Mouse (Mus musculus) adrenal gland, postnatal 4 days (tissue): ENCODE measurements around the gene Hadha. TPM values are rescaled to one million over a fixed set of nuclear protein-coding genes. Genes with fewer than 3 reads are reported as not detected.

Experiments used
- DNase-seq, 2 experiments: peaks; one replicate each; pipeline ENCODE4 v3.0.0; 2021 to 2022; ENCODE audit warnings: low spot score in 2 of 2, mixed read lengths in 2 of 2
- long read RNA-seq, 2 experiments: library from polyadenylated mRNA; stranded (forward); transcript quantifications; one replicate each; pipeline ENCODE4 v2.0.0; 2021
- total RNA-seq, 2 experiments: library from RNA; stranded (reverse); gene quantifications; 2 replicates each; pipeline ENCODE4 v1.2.3; 2021

The Hadha gene
- 100 to 1,000 TPM; 374 to 422 TPM for total RNA-seq
- long read RNA-seq, experiment 1, full-length matches to known transcripts: 191 of 258 reads
- long read RNA-seq, experiment 1, partial matches to known transcripts: 55 of 258 reads
- long read RNA-seq, experiment 1, other reads (novel, unspliced or antisense): 12 of 258 reads
- long read RNA-seq, experiment 2, full-length matches to known transcripts: 339 of 428 reads
- long read RNA-seq, experiment 2, partial matches to known transcripts: 70 of 428 reads
- long read RNA-seq, experiment 2, other reads (novel, unspliced or antisense): 19 of 428 reads

DNA sequence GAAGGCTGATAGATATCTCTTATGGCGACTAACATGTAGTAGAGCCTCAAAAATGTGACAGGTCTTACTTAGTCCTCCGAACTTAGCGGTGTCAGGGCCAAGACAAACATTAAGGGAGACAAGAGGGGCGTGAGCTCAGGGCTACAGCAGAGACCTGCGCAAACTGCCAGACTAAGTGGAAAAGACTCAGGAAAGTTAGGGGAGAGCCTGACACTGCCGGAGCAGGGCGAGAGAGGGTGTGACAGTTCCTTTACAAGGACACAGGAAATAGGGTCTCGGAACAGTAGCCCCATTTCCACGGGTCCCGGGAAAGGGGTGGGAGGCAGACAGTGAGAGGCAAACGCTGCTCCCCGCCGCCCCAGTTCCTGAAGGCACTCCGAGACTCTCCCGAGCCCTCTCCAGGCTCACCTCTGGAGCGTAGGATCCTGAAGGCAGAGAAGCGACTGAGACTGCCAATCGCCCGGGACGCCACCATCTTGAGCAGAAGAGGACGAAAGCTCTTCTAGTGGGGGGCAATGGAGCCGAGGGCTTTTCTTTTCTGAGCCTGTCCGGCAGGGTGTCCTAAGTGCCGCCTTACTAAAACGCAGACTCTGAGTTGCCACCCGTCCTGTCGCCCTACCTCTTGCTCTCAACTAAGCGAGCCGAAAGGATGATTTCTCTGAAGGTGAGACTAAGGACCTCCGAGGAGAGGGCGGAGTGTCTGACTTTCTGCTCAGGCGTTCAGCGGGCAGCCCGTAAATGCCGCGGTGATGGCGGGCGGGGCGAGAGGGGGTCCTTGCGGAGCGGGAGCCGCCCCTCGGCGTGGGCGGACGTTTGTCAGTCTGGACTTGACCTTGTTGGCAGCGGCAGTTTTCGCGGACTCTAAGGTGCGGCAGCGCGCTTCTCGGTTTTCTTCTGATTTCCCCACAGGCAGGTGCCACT is at the start of gene Hadha, which contains the start of gene Hadhb:
Hadha (minus strand) TSS at position 689 of the 921 bp plus-strand sequence.
Hadhb (plus strand) TSS at position 775 of the 921 bp plus-strand sequence.
- DNase-seq: peak; percentile 87 to 92

DNA sequence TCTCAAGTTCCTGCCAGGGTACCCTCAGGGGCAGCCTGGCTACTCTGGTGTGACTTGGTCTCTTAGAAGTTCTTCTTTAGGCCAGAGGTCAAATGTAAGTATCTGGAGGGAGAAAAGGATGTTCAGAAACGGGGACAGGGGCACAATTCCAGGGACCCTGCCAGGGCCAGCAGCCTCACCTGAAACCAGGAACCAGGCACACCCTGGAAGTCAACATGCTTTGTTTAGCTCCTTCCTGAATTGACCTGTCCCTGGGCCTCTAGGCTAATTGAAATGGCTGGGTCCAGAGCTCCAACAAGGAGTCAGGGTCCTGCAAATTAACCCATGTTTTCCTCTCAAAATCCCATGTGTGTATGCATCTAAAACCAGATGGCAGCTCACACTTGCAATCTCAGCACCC is 49.5 kb upstream of the Hadha start:
- no peak for DNase-seq

DNA sequence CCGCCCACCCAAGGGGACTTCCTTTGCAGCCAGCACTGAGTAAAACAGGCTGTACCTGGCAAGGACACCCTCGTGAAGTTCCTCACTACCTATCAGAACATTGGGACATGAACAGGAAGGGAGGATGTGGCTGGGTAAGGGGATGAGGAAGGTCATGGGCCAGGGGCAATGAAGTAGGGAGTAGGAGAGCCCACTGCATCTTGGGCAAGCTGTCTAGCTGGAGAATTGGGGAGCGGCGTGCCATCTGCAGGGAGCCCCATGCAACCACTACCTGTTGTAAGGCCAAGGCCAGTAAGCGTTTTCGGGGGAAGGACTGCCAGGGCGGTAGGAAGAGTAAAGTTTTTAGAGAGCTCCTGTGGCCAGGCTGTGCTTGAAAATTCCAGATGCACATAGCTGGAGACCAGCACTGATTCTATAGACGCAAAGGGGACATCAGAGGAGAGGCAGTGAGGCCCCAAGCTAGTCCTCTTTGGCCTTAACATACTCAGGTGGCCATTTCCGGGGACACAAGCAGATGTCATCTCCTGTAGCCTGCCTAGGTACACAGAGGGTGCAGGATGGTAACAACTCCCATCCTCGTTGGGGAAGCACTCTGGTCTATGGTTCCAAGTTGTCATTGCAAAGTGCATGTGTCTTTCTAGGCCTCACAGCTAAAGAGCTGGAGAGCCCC is 48.4 kb upstream of the Hadha start:
- DNase-seq: no peak

DNA sequence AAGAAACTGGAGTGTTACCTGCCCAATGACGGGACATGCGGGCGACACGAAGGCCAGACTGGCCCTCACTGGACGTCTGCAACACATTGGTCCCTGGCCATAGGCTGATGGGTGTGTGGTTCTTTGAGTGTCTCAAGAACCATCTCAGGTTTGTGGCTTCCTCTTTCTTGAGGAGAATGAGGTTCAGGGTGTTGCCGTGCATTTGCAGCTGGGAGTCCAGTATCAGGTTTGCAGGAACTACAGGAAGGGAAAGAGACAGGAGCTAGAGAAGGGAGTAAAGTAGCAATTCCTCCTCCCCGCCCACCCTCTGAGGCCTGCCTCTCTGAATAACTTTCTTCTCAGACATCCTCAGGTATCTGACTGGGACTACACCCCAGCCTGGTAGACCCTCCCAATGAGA is 47.3 kb upstream of the Hadha start:
- no peak for DNase-seq

DNA sequence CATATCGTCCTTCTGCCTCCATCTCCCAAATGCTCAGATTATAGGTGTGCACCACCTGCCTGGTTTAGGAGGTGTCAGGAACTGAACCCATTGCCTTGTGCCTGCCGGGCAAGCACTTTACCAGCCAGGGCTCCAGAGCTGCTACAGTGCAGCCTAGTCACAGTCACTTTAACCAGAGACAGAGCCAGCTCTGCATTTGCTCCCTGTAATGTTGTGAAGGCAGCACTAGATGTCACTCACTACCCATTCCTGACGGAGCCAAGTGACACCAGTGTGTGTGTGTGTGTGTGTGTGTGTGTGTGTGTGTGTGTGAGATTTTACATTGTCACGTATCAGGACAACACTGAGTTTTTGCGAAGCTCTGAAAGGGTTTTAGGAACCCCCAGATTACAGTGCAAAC is 46.6 kb upstream of the Hadha start:
- DNase-seq: no peak

DNA sequence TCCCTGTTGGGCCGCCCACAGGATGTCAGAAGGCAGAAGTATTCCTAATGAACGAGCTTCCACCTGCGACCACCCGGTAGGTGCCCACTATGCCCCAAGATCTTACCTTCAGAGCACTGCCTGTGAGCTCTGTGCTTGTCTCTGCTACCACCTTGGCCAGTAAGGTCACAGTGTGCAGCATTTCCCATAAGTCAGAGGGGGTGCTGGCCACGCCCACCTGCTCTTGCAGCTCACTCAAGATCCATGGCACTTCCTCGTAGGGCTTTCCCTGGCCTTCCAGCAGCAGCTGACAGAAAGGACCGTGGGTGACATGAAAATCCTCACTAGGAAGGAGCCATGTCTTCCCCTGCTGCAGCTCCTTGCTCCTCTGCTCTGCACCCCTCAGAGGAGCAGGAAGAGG is 43.3 kb upstream of the Hadha start:
- DNase-seq: no peak

DNA sequence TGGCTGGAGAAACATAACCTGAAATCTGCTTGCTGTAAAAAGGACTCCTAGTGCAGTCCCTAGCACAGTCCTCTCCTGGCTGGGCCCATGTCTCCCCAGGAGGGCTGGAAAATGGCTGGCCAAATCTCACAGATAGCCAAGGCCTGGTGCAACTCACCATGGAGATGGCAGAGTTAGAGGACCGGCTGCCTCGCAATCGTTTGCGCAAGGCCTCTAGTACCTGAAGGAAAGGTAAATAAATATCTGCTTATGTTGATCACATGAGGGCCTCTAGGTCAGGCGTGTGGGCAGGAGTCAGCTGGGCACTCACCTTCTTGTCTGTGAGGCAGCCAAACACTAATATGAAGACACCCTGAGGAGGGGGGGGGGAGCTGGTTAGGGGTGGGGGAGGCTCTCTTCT is 40.4 kb upstream of the Hadha start:
- DNase-seq: no peak

DNA sequence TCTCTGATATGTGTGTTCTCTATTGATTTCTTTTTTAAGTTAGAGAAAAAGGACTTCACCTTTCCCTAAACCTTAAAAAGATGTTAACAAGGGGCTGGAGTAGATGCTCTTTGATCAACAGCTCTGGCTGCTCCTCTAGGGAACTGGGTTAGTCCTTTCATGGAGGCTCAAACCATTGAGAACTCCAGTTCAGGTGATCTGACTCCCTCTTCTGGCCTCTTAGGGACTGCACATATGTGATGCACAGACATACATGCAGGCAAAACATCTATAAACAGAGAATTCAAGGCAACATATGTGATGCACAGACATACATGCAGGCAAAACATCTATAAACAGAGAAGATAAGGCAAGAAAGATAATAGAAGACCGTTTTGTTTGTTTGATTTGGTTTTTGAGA is 37.5 kb upstream of the Hadha start:
- DNase-seq: no peak

DNA sequence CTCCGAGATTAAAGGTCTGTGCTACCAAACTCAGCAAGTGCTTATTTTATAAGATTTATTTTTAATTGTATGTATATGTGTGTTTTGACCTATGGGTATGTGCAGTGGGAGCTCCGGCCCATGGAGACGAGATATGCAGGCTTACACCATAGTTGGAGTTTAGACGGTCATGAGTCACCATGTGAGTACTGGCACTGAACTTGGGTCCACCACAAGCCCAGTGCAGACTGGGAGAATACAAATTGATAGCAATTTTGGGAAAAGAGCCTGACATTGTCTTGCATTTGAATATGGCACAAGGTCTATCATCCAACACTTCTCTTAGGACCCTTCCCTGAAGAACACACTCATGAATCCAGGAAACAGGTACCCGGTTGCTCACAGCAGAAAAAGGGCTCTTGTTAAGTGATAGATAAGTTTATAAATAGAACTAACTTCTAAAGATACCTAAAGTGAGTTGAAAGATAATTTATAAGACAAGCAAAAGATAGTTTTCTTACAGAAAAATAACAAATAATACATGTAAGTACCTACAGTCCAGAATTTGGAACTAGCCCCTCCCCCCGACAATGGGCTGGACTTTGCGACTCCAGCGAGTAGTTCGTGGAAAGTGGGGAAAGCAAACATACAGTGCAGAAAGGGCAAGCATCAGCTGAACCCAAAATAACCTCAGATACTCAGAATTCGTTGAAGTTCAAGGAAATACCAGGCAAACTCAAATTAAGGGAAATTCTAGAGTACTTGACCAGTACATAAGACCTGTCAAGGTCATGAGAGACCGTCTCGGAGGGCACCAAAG is 32.9 kb upstream of the Hadha start:
- DNase-seq: no peak

DNA sequence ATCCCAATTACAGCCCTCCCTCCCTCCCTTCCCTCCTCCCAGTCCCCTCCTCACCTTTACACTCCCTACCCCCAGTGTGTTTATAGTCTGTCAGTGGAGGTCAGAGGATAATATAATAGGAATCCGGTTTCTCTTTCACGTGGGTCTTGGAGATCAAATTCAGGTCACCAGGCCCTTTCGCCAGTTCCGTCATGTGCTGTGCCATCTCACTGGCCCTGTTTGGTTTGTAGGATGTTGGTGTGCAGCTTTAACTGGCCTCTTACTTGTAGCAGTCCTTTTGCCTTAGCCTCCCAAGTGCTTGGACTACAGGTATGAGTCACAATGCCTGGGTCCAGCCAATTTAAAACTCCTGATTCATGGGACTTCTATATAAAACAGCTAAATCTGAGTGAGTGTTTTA is 20.8 kb upstream of the Hadha start:
- DNase-seq: no peak

DNA sequence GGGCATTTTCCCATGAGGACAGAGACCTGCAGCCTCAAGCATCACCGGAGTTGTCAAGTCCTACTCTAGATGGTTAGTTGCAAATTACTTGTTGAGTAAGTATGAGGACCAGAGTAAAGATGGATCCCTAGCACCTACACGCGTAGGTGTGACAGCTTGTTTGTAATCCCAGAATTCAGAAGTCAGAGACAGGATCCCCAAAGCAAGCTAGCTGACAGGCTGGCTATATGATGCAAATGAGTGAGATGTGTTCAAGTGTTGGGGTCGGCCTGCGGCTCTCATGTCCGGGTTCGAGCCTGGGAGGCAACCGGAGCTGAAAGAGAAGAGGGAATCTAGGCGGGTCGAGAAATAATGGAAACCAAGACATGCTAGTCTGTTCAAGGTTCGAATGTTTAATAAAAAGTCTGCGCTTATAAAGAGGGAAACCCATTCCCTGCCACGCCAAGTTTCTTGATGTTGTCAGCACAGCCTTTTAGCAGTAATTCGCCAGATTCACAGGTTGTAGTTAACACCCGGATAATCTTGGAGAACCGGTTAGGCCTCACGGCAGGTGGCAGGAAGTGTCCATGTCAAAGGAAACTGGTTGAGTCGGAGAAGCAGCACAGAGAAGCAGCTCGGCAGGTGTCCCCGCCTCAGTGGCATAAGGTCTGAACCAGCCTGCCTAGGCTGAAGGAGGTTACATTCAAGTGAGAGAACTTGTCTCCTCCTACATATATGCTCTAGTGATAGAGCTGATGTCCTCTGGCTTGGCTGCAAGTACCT is 18.1 kb upstream of the Hadha start:
- no peak for DNase-seq

DNA sequence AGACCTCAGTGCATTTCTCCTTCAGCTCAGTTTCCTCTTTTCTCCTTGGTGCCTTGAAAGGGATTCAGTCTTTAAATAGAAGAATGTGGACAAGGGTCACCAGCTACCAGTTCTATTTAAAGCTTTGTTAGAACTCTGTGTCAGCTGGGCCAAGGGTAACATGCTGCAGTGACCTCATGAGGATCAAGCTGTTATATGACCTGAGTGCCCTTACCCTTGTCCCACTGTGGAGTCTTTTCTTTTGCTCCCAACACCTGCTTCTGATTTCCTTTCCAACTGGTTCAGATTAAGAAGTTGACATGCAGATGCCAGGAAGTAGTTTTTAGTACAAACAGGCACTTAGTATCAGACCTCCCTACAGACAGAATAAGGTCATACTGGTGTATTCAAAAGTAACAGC is 17.2 kb upstream of the Hadha start:
- DNase-seq: no peak

DNA sequence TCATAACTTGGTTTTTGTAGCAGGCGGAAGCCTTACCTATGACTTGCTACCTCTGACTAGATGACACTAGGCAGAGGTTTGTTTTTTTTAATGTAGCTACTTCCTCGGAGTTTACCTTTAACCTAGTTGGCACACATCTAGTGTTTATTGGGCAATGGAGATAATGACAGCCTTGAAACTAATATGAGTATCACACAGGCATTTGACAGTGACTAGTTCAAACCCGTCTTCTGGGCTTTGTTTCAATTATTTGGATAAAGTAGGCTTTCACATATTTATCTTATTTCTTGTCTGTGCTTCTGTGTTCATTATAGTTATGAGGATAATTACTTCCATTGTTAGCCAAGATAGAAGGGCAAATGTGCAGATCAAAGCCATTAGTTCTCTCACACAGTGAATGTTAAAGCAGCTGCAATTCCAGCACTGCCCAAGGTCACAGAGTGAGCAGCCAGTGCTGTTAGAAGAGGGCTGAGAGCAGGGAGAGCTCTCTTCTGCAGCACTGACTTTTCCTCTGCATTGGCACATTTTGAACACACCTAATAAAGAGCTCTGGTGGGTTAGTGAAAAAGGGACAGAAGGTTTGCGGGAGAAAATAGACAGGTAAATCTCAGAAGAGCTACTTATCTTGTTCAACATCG is 15.5 kb upstream of the Hadha start:
- no peak for DNase-seq

DNA sequence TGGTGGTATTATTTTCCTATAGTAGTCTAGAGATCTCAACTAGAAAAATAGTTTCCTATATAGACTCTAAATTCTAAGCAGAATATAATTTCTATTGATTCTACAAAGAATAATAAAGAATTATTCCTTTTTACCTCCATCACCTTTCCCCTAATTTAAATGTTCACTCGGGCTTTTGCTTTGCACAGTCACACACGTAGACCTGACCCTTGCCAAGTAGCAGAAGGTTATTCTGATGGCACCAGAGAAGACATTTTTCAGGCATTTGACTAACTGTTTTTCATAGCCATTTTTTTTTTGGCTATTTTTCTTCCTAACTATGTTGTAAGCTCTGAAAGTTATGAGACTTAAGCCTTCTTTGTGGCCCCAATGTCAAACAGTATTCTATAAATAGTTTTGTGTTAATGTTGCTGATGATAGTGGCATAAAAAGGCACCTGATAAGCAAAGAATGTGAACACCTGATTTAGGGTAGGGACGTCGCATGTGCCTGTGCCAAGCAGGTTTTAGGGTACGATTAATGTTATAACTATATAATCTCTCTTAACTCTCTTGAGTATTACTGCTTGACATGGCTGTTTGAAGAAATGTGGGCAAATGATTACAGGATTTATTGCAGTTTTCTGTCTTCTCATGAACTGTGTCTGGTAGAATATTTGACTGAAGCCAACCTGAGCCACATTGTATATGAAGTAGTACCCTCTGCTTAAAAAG is 10.4 kb upstream of the Hadha start:
- DNase-seq: no peak

DNA sequence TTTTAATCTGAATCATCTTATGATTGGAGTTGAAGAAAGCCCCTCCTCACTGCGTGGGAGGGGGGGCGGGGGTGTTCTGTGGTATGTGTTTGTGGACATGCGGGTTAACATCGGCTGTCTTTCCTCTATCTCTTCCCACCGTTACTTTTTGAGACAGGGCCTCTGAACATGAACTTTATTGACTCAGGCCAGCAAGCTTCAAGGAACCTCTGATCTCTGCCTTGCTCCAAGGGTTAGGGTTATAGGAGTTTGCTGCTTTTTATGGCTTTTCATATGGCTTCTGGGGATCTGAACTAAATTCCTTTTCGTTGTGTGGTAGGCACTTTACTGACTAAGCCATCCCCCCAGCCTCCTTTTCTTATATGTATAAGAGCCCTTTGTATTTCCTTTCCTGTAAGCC is 7.4 kb upstream of the Hadha start:
- no peak for DNase-seq

DNA sequence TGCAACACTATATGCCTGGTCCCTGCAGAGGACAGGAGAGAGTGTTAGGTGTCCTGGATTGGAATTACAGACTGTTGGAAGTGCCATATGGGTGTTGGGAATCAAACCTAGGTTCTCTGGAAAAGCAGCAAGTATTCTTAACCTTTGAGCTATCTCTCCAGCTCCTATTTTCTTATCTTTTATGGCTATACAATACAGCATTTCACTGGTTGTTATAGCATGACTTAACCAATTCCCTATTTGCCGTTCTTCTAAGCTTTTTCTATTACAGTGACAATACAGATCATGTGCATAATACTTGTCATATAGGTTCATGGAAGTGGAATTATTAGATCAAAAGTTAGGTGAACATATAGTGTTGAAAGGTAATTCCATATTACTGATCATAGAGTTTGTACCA is 6.9 kb upstream of the Hadha start:
- DNase-seq: no peak

DNA sequence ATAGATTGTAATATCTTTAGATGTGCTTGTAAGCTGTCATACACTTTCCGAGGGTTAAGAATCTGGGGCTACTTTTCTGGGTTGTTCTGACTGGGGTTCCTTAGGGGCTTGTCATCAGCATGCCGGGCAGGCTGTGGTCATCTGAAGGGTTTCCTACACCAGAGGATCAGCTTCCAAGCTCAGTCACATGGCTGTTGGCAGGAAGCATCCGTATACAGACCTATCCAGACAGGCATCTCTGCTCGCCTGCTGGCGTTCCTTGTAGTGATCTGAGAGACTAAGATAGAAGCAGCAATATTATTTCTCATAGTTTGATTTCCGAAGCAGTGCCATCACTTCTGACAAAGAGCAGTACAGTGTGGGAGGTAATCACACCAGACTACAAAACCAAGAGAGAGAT is 4.6 kb upstream of the Hadha start:
- no peak for DNase-seq

DNA sequence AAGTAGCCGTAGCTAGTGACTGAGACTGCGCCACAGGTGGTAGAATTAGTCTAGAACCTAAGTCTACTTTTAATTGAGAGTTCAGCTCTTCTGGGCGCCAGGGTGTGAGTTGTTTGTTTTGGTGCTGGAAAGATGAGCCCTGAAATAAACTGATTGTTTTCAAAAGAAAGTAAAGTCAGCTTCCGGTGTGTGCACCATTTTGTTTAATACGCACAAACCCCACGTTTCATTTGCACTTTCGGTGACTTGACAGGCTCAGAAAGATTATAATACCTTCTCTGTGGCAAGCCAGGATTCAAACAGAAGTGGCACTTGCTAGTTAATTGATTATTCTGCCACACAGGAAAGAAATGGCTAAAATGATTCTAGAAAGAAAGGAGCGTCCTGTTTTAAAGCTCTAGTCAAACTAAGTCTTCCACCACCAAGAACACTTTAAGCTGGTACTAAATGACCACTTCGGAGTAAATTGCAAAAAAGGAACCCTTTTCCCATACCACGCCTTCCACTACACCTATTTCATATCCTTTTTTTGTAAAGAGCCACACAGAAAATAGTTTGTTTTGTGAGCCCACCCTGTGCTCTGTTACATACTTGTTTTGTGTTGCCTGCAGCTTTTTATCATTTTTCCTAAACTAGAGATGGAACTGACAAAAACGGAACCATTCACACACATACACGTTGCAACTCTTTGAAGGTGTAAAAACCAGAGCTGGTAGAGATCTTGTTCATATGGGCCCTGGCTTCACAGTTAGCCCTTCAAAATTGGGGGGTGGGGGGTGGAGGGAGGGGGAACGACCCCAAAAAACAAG is 1.1 kb upstream of the Hadha start:
- DNase-seq: no peak
